Mouse (Mus musculus) forebrain, embryonic 14.5 days (tissue): Measurements from ENCODE around the gene Steap4. TPM values are rescaled to one million over a fixed set of nuclear protein-coding genes. Genes with fewer than 3 reads are reported as not detected.
"Not testable (repeated sequence)": the region's sequence is repeated elsewhere in the genome, so short reads cannot be mapped to it uniquely, and the experiment has no call there.

ENCODE experiments used
- ATAC-seq: fragments of 200-750 bp; cut with Nextera tagmentation; 2 replicates; pipeline ENCODE4 v1.8.0; 2017; ENCODE audit warnings: mild to moderate bottlenecking, moderate library complexity
- DNase-seq: peaks from one replicate; pipeline ENCODE4 v3.0.0-alpha.2; 2015; ENCODE audit warnings: low spot score
- H3K27ac ChIP-seq: fragments of 300-500 bp; sonication (generic); 2 replicates; pipeline ENCODE4 v1.5.1; 2014; ENCODE audit warnings: low read depth, mild to moderate bottlenecking, control low read depth, low read length, moderate library complexity
- H3K27me3 ChIP-seq: fragments of 300-500 bp; sonication (generic); replicated peaks from 2 replicates; pipeline ENCODE4 v1.6.1; 2014; ENCODE audit warnings: low read length, control low read depth, mixed read lengths; ENCODE audit not compliant: control insufficient read depth, insufficient read depth
- H3K36me3 ChIP-seq: fragments of 300-500 bp; sonication (generic); 2 replicates; pipeline ENCODE4 v1.6.1; 2014; ENCODE audit warnings: low read length, control low read depth; ENCODE audit not compliant: control insufficient read depth, insufficient read depth
- H3K4me1 ChIP-seq: fragments of 300-500 bp; sonication (generic); 2 replicates; pipeline ENCODE4 v1.6.1; 2014; ENCODE audit warnings: antibody characterized with exemption, low read length, control low read depth; ENCODE audit not compliant: control insufficient read depth, insufficient read depth
- H3K4me2 ChIP-seq: fragments of 300-500 bp; sonication (generic); 2 replicates; pipeline ENCODE4 v1.6.1; 2014; ENCODE audit warnings: mild to moderate bottlenecking, control low read depth, low read length
- H3K4me3 ChIP-seq: fragments of 300-500 bp; sonication (generic); 2 replicates; pipeline ENCODE4 v1.5.1; 2014; ENCODE audit warnings: low read depth, low read length, control low read depth
- H3K9ac ChIP-seq: fragments of 300-500 bp; sonication (generic); 2 replicates; pipeline ENCODE4 v1.6.1; 2014; ENCODE audit warnings: mild to moderate bottlenecking, low read length, control low read depth, moderate library complexity
- H3K9me3 ChIP-seq: fragments of 300-500 bp; sonication (generic); replicated peaks from 2 replicates; pipeline ENCODE4 v1.6.1; 2016; ENCODE audit warnings: low read length, control low read depth, mixed read lengths; ENCODE audit not compliant: control insufficient read depth
- WGBS: fragments of 180-500 bp; shearing (Covaris S2); extraction: QIAGEN DNeasy Blood & Tissue Kit; methylation state at CpG from one replicate; pipeline ENCODE4 v1.1.7; 2014; 5-methylcytosine and 5-hydroxymethylcytosine counted together
- polyA plus RNA-seq: library from polyadenylated mRNA; unstranded; fragments of >200 nt; fragmentation: Nextera tagmentation; extraction: Ambion mirVana; gene quantifications from 2 replicates; pipeline ENCODE4 v1.2.1, GENCODE M21; 2014

Steap4 gene
- polyA plus RNA-seq, 1 experiment from 2014 or later = not detected

GRCm38 (mm10) chr5:7933495-7933894 is 26.8 kb upstream of the Steap4 start:
- ATAC-seq, H3K4me1 ChIP-seq, H3K36me3 ChIP-seq, DNase-seq, H3K4me2 ChIP-seq, H3K27me3 ChIP-seq, H3K27ac ChIP-seq, H3K4me3 ChIP-seq, H3K9me3 ChIP-seq, H3K9ac ChIP-seq: not testable (repeated sequence)
- 74% methylated on average over 11 of the region's 11 CpGs for WGBS

GRCm38 (mm10) chr5:7933933-7934675 is 26.2 kb upstream of the Steap4 start:
- Histone ChIP-seq H3K4me3 (no peak overlapping the region), H3K4me2 (no peak overlapping the region), H3K4me1 (no peaks in the 10 kb centered on the region), H3K27ac (no peak overlapping the region), H3K9me3 (no peaks in the 10 kb centered on the region), H3K9ac (no peak overlapping the region), H3K27me3 (no peaks in the 10 kb centered on the region), H3K36me3 (no peaks in the 10 kb centered on the region)
- ATAC-seq = peak; percentile 78
- WGBS = 27% methylated on average over 2 of the region's 2 CpGs
- peak; percentile 63 for DNase-seq

- Histone ChIP-seq H3K36me3 (no peaks in the 10 kb centered on the region), H3K4me3 (no peak overlapping the region), H3K27me3 (no peaks in the 10 kb centered on the region), H3K9ac (no peak overlapping the region), H3K4me1 (no peaks in the 10 kb centered on the region), H3K4me2 (no peak overlapping the region), H3K9me3 (no peaks in the 10 kb centered on the region), H3K27ac (no peak overlapping the region)
- WGBS = 74% methylated on average over 2 of the region's 2 CpGs
- DNase-seq (no peak), ATAC-seq (no peak)
Observed at GRCm38 (mm10) chr5:7954838-7955237, 5.4 kb upstream of the Steap4 start.

GRCm38 (mm10) chr5:7955371-7955966 is 4.8 kb upstream of the Steap4 start:
- H3K27me3 ChIP-seq = no peaks in the 10 kb centered on the region
- H3K4me1 ChIP-seq = peaks cover 5% of the 10 kb centered on the region
- no peak for ATAC-seq
- DNase-seq = no peak
- 81% methylated on average over 5 of the region's 5 CpGs for WGBS
- H3K9me3 ChIP-seq = no peaks in the 10 kb centered on the region
- H3K27ac ChIP-seq = no peak overlapping the region
- H3K4me2 ChIP-seq = no peak overlapping the region
- H3K36me3 ChIP-seq = no peaks in the 10 kb centered on the region
- no peak overlapping the region for H3K4me3 ChIP-seq
- no peak overlapping the region for H3K9ac ChIP-seq

- no peak overlapping the region for H3K4me3 ChIP-seq
- H3K4me1 ChIP-seq = peaks cover 5% of the 10 kb centered on the region
- WGBS = 96% methylated on average over 4 of the region's 4 CpGs
- no peak overlapping the region for H3K27ac ChIP-seq
- H3K4me2 ChIP-seq = no peak overlapping the region
- H3K9ac ChIP-seq = no peak overlapping the region
- no peaks in the 10 kb centered on the region for H3K27me3 ChIP-seq
- no peaks in the 10 kb centered on the region for H3K36me3 ChIP-seq
- H3K9me3 ChIP-seq = no peaks in the 10 kb centered on the region
- no peak for ATAC-seq
- no peak for DNase-seq
Observed at GRCm38 (mm10) chr5:7958061-7958460, 2.2 kb upstream of the Steap4 start.

- H3K4me2 ChIP-seq = no peak overlapping the region
- H3K9ac ChIP-seq = no peak overlapping the region
- H3K27me3 ChIP-seq = no peaks in the 10 kb centered on the region
- no peak overlapping the region for H3K27ac ChIP-seq
- ATAC-seq (no peak), DNase-seq (no peak)
- 88% methylated on average over 6 of the region's 6 CpGs for WGBS
- H3K4me1 ChIP-seq = peaks cover 5% of the 10 kb centered on the region
- H3K9me3 ChIP-seq = no peaks in the 10 kb centered on the region
- H3K36me3 ChIP-seq = no peaks in the 10 kb centered on the region
- no peak overlapping the region for H3K4me3 ChIP-seq
Observed at GRCm38 (mm10) chr5:7959286-7959685, 971 bp upstream of the Steap4 start.

GRCm38 (mm10) chr5:7961113-7961512 is 856 bp downstream of the Steap4 start:
- WGBS = 82% methylated on average over 7 of the region's 7 CpGs
- Histone ChIP-seq H3K27me3 (no peaks in the 10 kb centered on the region), H3K4me2 (no peak overlapping the region), H3K9ac (no peak overlapping the region), H3K9me3 (no peaks in the 10 kb centered on the region), H3K36me3 (no peaks in the 10 kb centered on the region), H3K27ac (no peak overlapping the region), H3K4me1 (peaks cover 5% of the 10 kb centered on the region), H3K4me3 (no peak overlapping the region)
- DNase-seq (no peak), ATAC-seq (no peak)

GRCm38 (mm10) chr5:7965281-7965680 is 5.0 kb downstream of the Steap4 start:
- no peak for ATAC-seq
- Histone ChIP-seq H3K9ac (no peak overlapping the region), H3K27ac (no peak overlapping the region), H3K9me3 (no peaks in the 10 kb centered on the region), H3K4me1 (peaks cover 2% of the 10 kb centered on the region), H3K36me3 (no peaks in the 10 kb centered on the region), H3K4me3 (no peak overlapping the region), H3K27me3 (no peaks in the 10 kb centered on the region), H3K4me2 (no peak overlapping the region)
- WGBS = 40% methylated on average over 3 of the region's 3 CpGs
- peak; percentile 62 for DNase-seq

GRCm38 (mm10) chr5:7968152-7968551 is 7.9 kb downstream of the Steap4 start:
- H3K4me1 ChIP-seq = no peaks in the 10 kb centered on the region
- no peak overlapping the region for H3K9ac ChIP-seq
- no peaks in the 10 kb centered on the region for H3K36me3 ChIP-seq
- no peaks in the 10 kb centered on the region for H3K27me3 ChIP-seq
- H3K4me3 ChIP-seq = no peak overlapping the region
- DNase-seq (no peak), ATAC-seq (no peak)
- 85% methylated on average over 5 of the region's 5 CpGs for WGBS
- no peaks in the 10 kb centered on the region for H3K9me3 ChIP-seq
- no peak overlapping the region for H3K27ac ChIP-seq
- no peak overlapping the region for H3K4me2 ChIP-seq
